Mouse (Mus musculus) layer of hippocampus, adult 2 months (tissue): Measurements from ENCODE around the gene Nfatc3. TPM values are rescaled to one million over a fixed set of nuclear protein-coding genes. Genes with fewer than 3 reads are reported as not detected.
A peak's percentile ranks its signal among the peaks of the same experiment; 100 is the strongest.

Experiments used
- DNase-seq, 2 experiments: peaks; one replicate each; pipeline ENCODE4 v3.0.0; 2022; ENCODE audit warnings: low spot score in 2 of 2
- H3K27ac ChIP-seq: fragments of 200-600 bp; 2 replicates; pipeline ENCODE4 v1.8.1; 2022
- H3K4me3 ChIP-seq: fragments of 200-600 bp; 2 replicates; pipeline ENCODE4 v1.8.1; 2022; ENCODE audit warnings: mild to moderate bottlenecking
- CTCF ChIP-seq: fragments of 200-600 bp; conservative IDR thresholded peaks from 2 replicates; pipeline ENCODE4 v1.8.1; 2022; ENCODE audit warnings: antibody characterized with exemption, mild to moderate bottlenecking, moderate library complexity
- total RNA-seq, 2 experiments: library from RNA; stranded (reverse); gene quantifications; 2 replicates each; pipeline ENCODE4 v1.2.3; 2021

Nfatc3 gene
- total RNA-seq, 2 experiments from 2014 or later = 12.4 to 12.7 TPM

DNA sequence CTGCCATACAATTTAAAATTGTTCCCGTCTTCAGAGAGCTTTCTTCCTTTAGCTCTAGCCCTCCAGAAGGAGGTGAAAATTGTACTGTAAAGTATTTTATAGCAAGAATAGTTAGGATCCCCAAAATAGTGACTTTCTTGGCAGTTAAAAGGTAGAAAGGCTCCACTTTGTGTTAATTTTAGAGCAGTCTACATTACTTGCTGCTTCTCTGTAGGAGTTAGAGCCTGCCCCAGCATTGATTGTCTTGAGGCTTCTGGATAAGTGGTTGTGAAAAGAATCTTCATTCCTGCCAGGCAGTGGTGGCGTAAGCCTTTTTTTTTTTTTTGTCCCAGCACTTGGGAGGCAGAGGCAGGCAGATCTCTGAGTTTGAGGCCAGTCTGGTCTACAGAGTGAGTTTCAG, 8.1 kb downstream of the Nfatc3 start:
- DNase-seq = no peak
- Histone ChIP-seq H3K4me3 (no peak overlapping the region), H3K27ac (no peak overlapping the region)
- TF ChIP-seq CTCF = no peak

DNA sequence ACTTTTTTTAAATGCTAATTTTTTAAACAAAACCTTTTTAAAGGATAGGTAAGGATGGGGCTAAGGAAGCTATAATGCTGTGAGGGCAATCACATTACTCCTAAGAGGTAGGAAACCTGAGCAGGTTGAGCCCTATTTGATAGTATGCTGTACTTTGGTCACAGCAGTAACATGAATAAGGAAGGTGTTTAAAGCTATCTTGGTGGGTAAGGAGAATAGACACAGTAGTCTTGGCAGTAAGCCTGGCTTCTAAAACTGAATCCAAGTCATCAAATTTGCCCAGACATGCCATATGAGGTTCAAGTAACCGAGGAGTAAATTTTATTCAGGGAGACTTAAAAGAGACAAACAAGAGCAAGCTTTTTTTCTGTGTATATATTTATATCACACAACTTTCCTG, 10.9 kb downstream of the Nfatc3 start:
- DNase-seq = no peak
- Histone ChIP-seq H3K27ac (no peak overlapping the region), H3K4me3 (no peak overlapping the region)
- TF ChIP-seq CTCF = no peak

DNA sequence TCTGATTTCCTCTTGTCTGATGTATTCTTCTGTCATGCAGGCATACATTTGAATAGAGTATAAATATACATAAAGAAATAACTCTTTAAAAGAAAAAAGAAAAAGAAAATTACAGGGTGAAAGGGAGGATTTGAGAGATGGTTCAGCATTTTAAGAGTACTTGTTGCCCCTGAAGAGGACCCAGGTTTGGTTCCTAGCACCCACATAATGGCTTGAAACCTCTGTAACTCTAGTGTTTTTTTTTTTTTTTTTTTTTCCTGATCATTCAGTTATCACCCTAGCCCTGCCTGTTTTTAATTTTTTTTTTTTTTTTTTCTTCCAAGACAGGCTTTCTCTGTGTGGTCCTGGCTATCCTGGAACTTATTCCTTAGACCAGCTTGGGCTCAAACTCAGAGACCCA, 13.5 kb downstream of the Nfatc3 start:
- TF ChIP-seq CTCF = no peak
- no peak overlapping the region for H3K4me3 ChIP-seq
- H3K27ac ChIP-seq = no peak overlapping the region
- DNase-seq = no peak

DNA sequence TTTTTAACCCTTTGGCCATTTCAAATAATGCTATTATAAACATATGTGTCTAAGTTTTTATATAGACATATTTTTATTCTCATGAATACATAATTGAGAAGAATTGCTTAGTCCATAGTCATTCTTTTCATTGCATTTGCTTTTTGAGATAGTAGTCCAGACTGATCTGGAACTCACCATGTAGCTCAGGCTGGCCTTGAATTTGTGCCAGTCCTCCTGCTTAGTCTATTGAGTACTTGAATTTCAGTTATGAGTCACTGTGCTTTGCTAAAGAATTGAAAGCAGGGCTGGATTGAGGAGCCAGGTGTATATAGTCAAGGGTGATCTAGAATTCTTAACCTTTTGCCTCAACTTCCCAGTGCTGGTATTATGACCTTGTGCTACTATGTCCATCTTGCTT, 15.6 kb downstream of the Nfatc3 start:
- no peak for TF ChIP-seq CTCF
- DNase-seq = no peak
- Histone ChIP-seq H3K27ac (peak overlapping the region; percentile 61), H3K4me3 (no peak overlapping the region)

DNA sequence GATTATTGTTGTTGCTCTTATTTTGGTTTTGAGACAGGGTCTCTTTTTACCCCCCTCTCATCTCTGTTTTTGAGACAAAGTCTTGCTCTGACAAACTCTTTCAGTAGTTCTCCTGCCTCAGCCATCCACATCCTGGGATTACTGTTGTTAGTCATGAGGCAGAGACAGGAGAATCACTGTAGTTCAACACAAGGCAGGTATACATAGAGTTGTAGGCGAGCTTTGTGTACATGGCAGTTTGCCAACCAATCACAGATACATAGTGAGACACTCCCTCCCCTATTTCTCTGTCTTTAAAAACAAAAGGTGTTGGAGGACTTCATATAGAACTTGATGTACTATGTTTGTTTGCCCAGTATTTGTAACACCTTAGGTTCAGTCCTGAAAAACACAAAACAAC, 16.0 kb downstream of the Nfatc3 start:
- TF ChIP-seq CTCF = no peak
- Histone ChIP-seq H3K4me3 (no peak overlapping the region), H3K27ac (peak overlapping the region; percentile 61)
- no peak for DNase-seq

DNA sequence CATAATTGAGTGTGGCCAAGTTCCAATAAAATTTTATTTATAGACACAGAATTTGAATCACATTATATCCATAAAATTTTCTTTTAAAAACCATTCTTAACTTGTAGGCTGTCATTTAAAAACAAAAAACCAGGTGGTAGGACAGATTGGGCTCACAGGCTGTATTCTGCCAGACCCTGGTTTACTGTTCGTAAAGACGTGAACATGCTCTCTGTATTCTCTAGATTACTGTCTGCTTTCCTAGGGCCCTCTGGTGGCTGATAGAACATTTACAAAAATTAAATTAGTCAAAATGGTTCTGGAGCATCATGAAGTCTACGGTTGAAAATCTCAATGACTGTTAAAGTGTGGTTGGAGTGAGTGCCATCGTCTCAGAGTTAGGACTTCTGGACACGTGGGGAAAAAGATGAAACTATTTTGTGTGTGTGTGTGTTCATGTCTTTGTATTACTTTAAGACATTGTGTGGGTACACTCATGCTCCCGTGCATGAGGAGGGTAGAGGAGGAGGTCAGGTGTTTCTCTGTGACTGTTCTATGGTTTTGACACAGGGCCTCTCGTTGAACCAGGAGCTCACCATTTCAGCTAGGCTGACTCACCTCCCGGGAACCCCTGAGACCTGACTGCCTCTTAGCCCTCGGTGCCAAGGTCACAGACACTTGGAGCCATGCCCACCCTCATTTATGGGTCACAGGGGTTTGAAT, 16.7 kb downstream of the Nfatc3 start:
- peak; percentile 80 for TF ChIP-seq CTCF
- DNase-seq = peak; percentile 71 to 81
- peak overlapping the region; percentile 74; the same call in 1 of the 2 replicates for H3K27ac ChIP-seq
- no peak overlapping the region for H3K4me3 ChIP-seq

DNA sequence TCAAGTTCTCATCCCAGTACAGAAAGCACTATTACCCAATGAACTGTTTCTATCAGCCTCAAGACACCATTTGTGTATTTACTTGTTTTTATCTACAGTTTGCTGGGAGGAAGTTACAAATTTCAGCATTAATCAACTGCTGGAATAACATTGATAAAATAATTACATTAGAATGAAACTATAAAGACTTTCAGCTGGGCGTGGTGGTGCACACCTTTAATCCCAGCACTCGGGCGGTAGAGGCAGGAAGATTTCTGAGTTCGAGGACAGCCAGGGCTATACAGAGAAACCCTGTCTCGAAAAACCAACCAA, 17.2 kb downstream of the Nfatc3 start:
- no peak for TF ChIP-seq CTCF
- DNase-seq = no peak
- Histone ChIP-seq H3K4me3 (no peak overlapping the region), H3K27ac (peak overlapping the region; percentile 74; the same call in 1 of the 2 replicates)

DNA sequence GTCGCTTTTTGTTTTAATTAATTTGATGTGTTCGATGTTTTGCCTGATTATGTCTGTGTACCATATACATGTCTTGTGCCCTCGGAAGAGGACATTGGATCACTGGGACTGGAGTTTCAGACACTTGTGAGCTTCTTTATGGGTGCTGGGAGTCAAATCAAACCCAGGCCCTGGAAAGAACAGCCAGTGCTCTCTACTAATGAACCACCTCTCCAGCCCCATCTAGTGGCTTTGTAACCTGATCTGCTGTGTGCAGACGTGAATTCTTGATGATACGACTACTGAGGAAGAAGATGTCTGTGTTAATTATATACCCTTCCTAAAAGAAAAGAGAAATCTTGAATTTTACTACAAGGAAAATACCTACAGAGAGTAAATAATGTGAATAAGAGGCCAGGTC, 18.0 kb downstream of the Nfatc3 start:
- H3K27ac ChIP-seq = no peak overlapping the region
- peak; percentile 74 for TF ChIP-seq CTCF
- no peak for DNase-seq
- H3K4me3 ChIP-seq = no peak overlapping the region

DNA sequence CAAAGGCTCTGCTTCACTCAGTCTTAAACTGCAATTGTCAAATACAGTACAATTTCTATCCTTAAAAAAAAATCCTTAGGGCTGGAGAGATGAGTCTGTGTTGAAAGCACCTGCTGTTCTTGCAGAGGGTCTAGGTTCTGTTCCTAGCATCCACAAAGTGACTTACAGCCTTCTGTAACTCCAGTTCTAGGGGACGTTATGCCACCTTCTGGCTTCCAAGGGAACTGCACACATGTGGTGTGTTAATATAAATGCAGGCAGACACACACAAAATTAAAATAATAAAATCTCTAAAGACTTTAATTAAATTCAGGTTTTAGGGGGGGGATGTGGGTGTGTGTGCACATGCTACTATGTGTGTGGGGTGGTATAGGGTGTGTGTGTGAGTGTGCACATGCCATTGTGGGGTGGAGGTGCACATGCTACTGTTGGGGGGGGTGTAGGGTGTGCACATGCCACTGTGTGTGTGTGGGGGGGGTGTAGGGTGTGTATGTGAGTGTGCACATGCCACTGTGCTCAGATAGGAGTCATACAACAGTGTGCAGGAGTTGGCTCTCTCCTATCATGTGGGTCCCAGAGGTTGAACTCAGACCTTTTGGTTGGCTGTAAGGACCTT, 18.9 kb downstream of the Nfatc3 start:
- Histone ChIP-seq H3K4me3 (no peak overlapping the region), H3K27ac (no peak overlapping the region)
- peak; percentile 51 for TF ChIP-seq CTCF
- DNase-seq = no peak

DNA sequence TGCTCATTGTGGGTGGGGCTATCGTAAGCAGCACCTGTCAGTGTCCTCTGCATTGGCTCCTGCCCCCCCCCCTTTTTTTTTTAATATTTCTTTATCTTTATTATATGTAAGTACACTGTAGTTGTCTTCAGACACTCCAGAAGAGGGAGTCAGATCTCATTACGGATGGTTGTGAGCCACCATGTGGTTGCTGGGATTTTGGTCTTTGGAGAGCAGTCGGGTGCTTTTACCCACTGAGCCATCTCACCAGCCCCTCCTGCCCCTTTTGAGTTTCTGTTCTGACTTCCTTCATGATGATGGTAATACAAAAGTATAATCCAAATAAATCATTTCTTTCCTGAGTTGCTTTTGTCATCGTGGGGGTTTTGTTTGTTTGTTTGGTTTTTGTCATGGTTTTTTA, 43.7 kb downstream of the Nfatc3 start:
- Histone ChIP-seq H3K4me3 (no peak overlapping the region), H3K27ac (no peak overlapping the region)
- TF ChIP-seq CTCF = no peak
- DNase-seq = no peak

DNA sequence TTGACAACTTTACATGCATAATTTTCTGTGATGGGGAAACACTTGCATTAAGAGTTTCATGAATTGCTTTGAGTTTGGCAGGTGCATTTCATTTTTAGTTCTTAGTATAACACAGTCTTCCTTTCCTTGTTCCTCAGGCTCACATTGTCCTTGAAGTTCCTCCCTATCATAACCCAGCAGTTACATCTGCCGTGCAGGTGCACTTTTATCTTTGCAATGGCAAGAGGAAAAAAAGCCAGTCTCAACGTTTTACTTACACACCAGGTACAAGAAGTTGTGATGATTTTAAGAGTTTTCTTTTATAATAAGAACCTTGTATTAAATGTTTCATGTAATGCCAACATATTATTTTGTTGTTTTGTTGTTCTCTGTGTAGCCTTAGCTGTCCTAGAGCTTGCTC, 45.2 kb downstream of the Nfatc3 start:
- no peak for DNase-seq
- TF ChIP-seq CTCF = no peak
- Histone ChIP-seq H3K4me3 (no peak overlapping the region), H3K27ac (no peak overlapping the region)

DNA sequence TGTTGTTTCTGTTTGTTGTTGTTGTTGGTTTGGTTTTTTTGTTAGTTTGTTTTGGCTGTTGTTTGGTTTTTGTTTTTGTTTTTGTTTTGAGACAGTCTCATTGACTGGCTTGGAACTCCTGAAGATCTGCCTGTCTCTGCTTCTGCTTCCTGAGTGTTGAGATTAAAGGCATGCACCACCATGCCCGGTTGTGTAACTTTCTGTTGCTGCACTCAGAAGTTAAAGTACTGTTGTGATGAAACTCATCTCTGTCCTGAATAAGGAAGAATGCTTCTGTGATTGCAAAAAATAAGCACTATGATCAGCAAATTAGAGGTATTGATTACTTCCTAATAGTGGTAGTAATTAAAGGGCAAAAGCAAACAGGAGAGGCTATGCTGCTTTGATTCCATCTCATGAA, 47.6 kb downstream of the Nfatc3 start:
- Histone ChIP-seq H3K4me3 (no peak overlapping the region), H3K27ac (no peak overlapping the region)
- TF ChIP-seq CTCF = no peak
- DNase-seq = no peak

DNA sequence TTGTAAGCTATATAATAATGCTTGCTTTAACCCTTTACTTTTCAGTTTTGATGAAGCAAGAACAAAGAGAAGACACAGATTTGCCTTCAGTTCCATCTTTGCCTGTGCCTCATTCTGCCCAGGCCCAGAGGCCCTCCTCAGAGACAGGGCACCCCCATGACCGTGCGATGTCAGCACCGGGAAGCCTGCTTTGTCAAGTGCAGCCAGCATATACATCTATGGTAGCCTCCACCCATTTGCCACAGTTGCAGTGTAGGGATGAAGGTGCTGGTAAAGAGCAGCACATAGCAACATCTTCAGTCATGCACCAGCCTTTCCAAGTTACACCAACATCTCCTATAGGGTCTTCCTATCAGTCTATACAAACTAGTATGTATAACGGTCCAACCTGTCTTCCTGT, 49.4 kb downstream of the Nfatc3 start:
- H3K4me3 ChIP-seq = no peak overlapping the region
- H3K27ac ChIP-seq = no peak overlapping the region
- no peak for TF ChIP-seq CTCF
- DNase-seq = no peak

DNA sequence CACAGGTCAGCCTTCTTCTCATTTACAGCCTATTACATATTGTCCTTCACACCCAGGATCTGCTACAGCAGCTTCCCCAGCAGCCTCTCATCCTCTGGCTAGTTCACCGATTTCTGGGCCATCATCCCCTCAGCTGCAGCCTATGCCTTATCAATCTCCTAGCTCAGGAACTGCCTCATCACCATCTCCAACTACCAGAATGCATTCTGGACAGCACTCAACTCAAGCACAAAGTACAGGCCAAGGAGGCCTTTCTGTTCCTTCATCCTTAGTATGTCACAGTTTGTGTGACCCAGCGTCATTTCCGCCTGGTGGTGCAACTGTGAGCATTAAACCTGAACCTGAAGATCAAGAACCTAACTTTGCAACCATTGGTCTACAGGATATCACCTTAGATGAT, 50.1 kb downstream of the Nfatc3 start:
- no peak overlapping the region for H3K4me3 ChIP-seq

More for the DNA sequence above, 50.1 kb downstream of the Nfatc3 start:
- H3K27ac ChIP-seq = no peak overlapping the region
- no peak for DNase-seq
- no peak for TF ChIP-seq CTCF
